Mouse (Mus musculus) C2C12 (cell line): ENCODE results near the gene Gtf3c1.

ENCODE experiments used
- CEBPB ChIP-seq: IDR thresholded peaks from one replicate; pipeline ENCODE4 v1.6.1; 2011; ENCODE audit warnings: low read depth, mild to moderate bottlenecking, control low read depth, moderate library complexity
- CTCF ChIP-seq: IDR thresholded peaks from one replicate; pipeline ENCODE4 v1.5.1; 2011; ENCODE audit not compliant: control insufficient read depth, insufficient read depth, insufficient read length
- FOSL1 ChIP-seq: IDR thresholded peaks from one replicate; pipeline ENCODE4 v1.8.0; 2011; ENCODE audit warnings: mild to moderate bottlenecking, low read length; ENCODE audit not compliant: poor library complexity, insufficient read depth, severe bottlenecking
- MAX ChIP-seq: IDR thresholded peaks from one replicate; pipeline ENCODE4 v1.6.1; 2011; ENCODE audit warnings: mild to moderate bottlenecking, control low read depth
- MYOD1 ChIP-seq: IDR thresholded peaks from one replicate; pipeline ENCODE4 v1.6.1; 2011; ENCODE audit warnings: low read depth; ENCODE audit not compliant: control insufficient read depth, insufficient read length
- MYOG ChIP-seq: IDR thresholded peaks from one replicate; pipeline ENCODE4 v1.6.1; 2011; ENCODE audit not compliant: control insufficient read depth, insufficient read length; ENCODE audit errors: extremely low read depth
- USF1 ChIP-seq: IDR thresholded peaks from one replicate; pipeline ENCODE4 v1.6.1; 2011; ENCODE audit warnings: low read depth, mild to moderate bottlenecking, control low read depth, moderate library complexity

- TF ChIP-seq USF1 = no peak
- TF ChIP-seq CTCF = no peak
- TF ChIP-seq MAX = no peak
- no peak for TF ChIP-seq CEBPB
- no peak for TF ChIP-seq MYOG
- TF ChIP-seq MYOD1 = no peak
- TF ChIP-seq FOSL1 = no peak
Measured at GRCm38 (mm10) chr7:125723189-125723972, 15.8 kb upstream of the Gtf3c1 start.
